Mouse (Mus musculus) heart, adult 18-20 months (tissue): ENCODE measurements around the gene Pcmt1. TPM values are rescaled to one million over a fixed set of nuclear protein-coding genes. Genes with fewer than 3 reads are reported as not detected.

ENCODE experiments used
- DNase-seq, 2 experiments: peaks; one replicate each; pipeline ENCODE4 v3.0.0; 2021 to 2022; ENCODE audit warnings: mixed read lengths in 1 of 2
- long read RNA-seq, 2 experiments: library from polyadenylated mRNA; stranded (forward); transcript quantifications; one replicate each; pipeline ENCODE4 v2.0.0; 2021
- total RNA-seq, 2 experiments: library from RNA; stranded (reverse); gene quantifications; 2 replicates each; pipeline ENCODE4 v1.2.3; 2021

The Pcmt1 gene
- total RNA-seq, result 100 to 1,000 TPM in 1 of 2 experiments, 10 to 100 TPM in 1; 95.5 to 103 TPM
- long read RNA-seq, experiment 1, transcript Pcmt1-210 (7 exons, 1,132 nt), result minor isoform, 10 of 116 reads
- long read RNA-seq, experiment 1, transcript Pcmt1-202 (8 exons, 2,491 nt), result major isoform, 62 of 116 reads
- long read RNA-seq, experiment 1, transcript Pcmt1-208 (8 exons, 2,757 nt), result minor isoform, 16 of 116 reads
- long read RNA-seq, experiment 1, partial matches to known transcripts, result 14 of 116 reads
- long read RNA-seq, experiment 1, other reads (novel, unspliced or antisense), result 14 of 116 reads
- long read RNA-seq, experiment 2, transcript Pcmt1-202 (8 exons, 2,491 nt), result major isoform, 40 of 86 reads
- long read RNA-seq, experiment 2, transcript Pcmt1-208 (8 exons, 2,757 nt), result minor isoform, 11 of 86 reads
- long read RNA-seq, experiment 2, transcript Pcmt1-210 (7 exons, 1,132 nt), result minor isoform, 6 of 86 reads
- long read RNA-seq, experiment 2, partial matches to known transcripts, result 16 of 86 reads
- long read RNA-seq, experiment 2, other reads (novel, unspliced or antisense), result 13 of 86 reads

DNA sequence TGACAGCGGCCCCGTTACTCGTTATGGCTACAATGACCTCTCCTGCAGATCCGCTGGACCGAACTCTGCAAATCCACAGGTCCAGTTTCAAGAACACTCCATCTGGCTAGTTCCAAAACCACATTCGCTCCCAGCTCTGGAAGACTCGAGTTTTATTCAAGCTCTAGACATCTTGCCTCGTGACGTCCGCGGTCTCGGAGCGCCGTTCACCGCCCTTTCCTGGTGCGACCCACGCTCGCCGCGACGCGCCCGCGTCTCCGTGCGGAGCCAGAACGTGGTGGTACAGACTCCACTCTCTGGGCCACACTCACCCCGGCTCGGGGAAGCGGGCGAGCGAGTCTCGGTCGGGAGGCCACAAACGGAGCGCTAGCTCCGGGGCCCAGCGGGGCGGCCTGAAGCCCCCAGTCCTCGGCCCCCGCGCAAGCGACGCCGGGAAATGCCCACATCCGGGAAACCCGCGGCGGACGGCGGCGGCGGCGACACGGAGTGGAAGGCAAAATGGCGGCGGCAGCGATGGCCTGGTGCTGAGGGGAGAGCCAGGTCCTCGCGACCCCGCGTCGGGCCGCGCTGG lies at the start of gene Pcmt1, which contains the start of gene Lats1:
TSS of gene Pcmt1 (minus strand) at position 406 of the 571 bp plus-strand sequence.
TSS of gene Lats1 (plus strand) at position 484 of the 571 bp plus-strand sequence.
- DNase-seq, result peak; percentile 90 to 94

- no peak for DNase-seq
These were observed 46.1 kb upstream of the Pcmt1 start for GRCm38 (mm10) chr10:7727011-7727410.

- peak in 1 of 2 experiments; percentile 17 for DNase-seq
These were observed 45.5 kb upstream of the Pcmt1 start for GRCm38 (mm10) chr10:7726501-7726812.

- DNase-seq, result peak; percentile 95 to 96
These were observed 45.0 kb upstream of the Pcmt1 start, which contains the start of gene Katna1 for GRCm38 (mm10) chr10:7725751-7726500. TSS of gene Katna1 (plus strand) at chr10:7726000.

GRCm38 (mm10) chr10:7715056-7715455 lies 34.1 kb upstream of the Pcmt1 start:
- DNase-seq, result no peak

DNA sequence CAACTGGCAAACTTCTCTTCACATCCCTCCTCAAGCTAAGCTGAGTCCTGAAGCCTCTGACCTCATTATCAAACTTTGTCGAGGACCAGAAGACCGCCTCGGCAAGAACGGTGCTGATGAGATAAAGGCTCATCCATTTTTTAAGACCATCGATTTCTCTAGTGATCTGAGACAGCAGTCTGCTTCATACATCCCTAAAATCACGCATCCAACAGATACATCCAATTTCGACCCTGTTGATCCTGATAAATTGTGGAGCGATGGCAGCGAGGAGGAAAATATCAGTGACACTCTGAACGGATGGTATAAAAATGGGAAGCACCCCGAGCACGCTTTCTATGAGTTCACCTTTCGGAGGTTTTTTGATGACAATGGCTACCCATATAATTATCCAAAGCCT lies 31.6 kb upstream of the Pcmt1 start:
- no peak for DNase-seq

GRCm38 (mm10) chr10:7710121-7710520 lies 29.2 kb upstream of the Pcmt1 start:
- DNase-seq, result no peak

DNA sequence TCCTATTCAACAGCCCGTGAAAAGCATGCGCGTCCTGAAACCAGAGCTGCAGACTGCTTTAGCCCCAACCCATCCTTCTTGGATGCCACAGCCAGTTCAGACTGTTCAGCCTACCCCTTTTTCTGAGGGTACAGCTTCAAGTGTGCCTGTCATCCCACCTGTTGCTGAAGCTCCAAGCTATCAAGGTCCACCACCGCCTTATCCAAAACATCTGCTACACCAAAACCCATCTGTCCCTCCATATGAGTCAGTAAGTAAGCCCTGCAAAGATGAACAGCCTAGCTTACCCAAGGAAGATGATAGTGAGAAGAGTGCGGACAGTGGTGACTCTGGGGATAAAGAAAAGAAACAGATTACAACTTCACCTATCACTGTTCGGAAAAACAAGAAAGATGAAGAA lies 21.6 kb upstream of the Pcmt1 start:
- no peak for DNase-seq

DNA sequence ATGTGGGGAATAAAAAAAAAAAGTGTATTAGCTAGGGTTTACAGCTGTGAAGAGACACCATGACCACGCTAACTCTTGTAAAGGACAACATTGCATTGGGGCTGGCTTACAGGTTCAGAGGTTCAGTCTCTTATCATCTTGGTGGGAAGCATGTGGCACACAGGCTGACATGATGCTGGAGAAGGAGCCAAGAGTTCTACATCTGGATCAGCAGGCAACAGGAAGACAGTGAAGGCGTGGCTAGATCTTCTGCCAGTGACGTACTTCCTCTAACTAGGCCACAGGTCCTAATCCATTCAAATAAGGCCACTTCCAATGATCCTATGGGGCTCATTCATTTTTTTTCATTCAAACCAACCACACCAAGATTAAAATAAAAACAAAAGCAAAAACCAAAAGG lies 19.2 kb upstream of the Pcmt1 start:
- DNase-seq, result no peak

- DNase-seq, result no peak
These were observed 14.3 kb upstream of the Pcmt1 start for GRCm38 (mm10) chr10:7695286-7695685.

GRCm38 (mm10) chr10:7686902-7687301 lies 6.0 kb upstream of the Pcmt1 start:
- DNase-seq, result no peak

- no peak for DNase-seq
These were observed 1.3 kb upstream of the Pcmt1 start for GRCm38 (mm10) chr10:7682249-7682648.

DNA sequence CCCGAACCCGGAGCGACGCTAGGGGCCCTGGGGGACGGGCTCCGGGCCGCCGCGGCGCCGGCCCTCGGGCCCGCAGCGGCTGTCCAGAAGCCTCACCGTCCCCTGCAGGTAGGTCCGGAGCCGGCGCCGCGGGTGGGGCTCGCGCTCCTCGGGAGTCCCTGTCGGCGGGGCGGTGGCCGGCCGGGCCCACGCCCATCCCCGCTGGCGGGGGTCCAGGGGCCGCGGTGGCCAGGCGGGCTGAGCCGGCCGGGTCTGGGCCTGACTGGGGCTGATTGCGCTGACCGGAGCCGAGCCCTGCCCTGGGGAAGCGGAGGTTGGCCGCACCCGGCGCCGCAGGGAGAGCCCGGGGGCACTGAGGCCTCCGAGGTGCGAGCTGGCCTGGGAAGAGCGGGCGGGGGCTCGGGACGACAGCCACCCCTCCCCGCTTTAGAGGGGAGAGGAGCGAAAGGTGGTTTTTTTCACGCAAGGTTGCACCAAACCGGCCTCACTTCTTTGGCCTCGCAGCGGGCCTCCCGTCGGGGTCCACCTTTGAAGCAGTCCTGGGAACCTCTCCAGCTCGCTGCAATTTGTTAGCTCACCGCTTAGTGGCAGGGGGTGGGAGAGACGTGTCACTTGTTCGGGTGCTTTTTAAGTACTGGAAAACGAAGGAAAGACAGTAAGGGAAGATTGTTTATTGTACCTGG lies 548 bp upstream of the Pcmt1 start:
- DNase-seq, result peak; percentile 78 to 80

- peak; percentile 18 to 34 for DNase-seq
These were observed 7.3 kb downstream of the Pcmt1 start for GRCm38 (mm10) chr10:7673673-7674072.

DNA sequence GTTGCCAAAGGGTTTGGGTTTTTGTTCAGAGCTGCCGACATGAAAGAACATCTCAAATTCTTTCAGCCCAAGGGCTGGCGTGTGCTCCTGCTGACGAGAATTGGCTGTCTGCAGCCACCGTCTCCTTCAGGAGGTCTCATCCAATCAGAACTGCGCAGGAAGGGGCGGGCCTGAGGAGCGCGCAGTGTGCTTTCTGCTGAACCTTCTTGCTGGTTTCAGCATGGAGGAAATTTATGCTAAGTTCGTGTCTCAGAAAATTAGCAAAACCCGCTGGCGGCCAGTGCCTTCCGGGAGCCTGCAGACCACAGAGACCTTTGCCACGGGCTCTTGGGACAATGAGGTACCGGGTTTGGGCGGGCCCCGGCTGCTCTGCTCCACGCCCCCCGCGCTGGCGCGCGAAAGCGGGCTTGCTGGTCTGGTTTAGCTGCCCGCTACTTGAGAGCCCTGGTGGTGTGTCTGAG lies 13.6 kb downstream of the Pcmt1 start, which contains the start of gene Nup43:
TSS of gene Nup43 (plus strand) at position 162 of the 461 bp plus-strand sequence.
- peak; percentile 94 to 97 for DNase-seq

DNA sequence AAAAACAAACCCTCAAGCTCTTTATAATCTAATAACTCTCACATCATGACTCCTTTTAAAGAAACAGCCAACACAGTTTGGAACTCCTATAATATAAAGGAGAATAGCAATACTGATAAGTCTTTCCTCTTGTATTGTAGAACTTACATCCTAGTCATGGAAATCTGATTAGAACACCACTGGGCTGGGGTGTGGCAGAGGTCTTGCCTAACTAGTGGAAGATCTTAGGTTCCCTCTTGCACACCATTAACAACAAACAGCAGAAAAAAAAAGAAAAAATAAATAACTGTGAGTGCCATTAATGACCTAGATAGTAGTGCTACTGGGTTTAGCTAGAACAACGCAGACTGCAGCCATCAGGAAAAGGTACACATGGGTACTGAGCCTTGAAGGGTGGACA lies 16.0 kb downstream of the Pcmt1 start:
- no peak for DNase-seq

- no peak for DNase-seq
These were observed 16.9 kb downstream of the Pcmt1 start for GRCm38 (mm10) chr10:7664027-7664526.

DNA sequence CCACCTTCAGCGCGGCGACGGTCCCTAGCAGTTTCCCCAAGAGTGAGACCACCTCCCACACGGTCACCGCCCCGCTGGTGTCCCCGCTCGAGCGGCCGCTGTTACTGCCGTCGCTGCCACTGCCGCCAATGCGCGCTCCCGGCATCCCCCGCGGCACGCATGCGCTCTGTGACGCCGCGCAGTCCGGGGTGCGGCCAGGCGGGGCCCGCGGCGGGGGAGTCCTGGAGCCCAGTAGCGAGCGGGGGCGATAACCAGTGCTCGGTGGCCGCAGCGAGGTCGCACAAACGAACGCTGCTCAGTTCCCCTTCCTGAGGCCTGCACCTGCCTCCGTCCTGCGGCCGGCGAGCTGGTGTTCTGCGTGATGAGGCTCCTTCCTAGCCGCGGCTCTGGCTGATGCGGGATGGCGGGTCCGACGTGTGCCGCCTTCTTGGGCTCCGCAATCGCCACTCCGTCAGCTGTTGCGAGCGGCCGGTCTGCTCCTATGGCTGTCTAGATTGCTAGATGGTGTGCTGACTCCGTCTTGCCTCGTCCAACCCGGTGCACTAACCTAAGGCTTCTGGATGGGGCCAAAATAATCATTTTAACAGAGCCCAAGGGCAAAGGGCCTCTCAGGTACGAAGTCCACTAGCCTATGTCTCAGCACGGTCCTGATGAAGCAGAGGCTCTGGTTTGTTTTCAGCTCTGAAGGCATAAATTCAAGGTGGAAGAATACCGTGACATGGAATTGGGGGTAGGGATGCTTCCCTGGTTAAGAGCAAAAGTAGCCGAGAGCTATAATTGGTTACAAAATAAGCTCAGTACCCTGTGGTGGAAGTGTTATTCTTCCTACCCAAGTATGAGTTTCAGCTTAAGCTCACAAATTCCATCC lies 17.5 kb downstream of the Pcmt1 start:
- peak; percentile 95 for DNase-seq

DNA sequence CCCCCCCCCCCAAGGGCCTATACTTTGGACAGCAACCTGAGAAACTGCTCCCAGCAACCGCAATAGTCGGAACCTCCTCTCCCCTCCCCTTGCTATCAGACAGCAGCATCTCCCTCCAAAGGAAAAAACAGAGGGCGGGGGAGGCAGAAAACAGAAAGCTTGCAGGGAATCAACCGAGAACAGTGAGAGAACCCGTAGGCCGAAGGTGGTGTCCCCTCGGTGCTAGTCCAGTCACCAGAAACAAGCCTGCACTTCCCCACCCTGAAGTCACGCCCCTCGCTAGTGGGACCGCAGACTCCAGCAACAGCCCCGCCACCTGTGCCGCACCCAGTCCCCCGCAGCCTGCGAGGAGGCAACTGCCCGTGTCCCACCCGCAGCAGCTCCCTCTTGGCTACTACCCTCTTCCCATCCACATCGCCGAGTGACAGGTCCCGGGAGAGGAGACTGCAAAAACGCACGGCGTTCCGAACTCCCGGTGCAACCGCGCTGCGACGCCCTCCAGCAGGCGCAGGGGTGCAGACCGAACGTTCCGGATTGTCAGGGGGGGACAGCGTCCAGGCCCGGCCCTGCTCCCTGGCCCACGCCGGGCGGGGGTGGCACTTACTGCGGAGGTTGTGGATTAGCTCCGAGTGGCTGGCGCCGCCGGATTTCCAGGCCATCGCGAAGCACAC lies 18.3 kb downstream of the Pcmt1 start:
- DNase-seq, result no peak

DNA sequence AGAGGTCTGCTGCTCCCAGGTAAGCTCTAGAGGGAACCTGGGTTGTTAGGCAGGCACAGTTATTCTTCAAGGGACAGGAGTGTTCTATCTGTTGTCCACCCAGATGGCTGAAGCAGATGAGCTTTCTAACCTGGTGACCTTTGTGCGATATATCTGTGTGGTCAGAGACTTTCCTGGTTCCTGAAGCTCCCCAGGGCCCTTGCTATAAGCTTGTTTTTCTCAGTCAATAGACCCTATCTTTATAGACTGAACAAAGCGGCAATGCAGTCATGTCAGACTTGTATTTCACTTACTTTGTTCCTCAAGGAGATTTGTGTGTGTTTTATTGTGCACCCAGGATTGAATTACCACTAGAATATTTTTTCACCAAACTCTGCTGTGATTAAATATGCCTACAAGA lies 29.9 kb downstream of the Pcmt1 start:
- DNase-seq, result no peak
